In the genomic region with DNA sequence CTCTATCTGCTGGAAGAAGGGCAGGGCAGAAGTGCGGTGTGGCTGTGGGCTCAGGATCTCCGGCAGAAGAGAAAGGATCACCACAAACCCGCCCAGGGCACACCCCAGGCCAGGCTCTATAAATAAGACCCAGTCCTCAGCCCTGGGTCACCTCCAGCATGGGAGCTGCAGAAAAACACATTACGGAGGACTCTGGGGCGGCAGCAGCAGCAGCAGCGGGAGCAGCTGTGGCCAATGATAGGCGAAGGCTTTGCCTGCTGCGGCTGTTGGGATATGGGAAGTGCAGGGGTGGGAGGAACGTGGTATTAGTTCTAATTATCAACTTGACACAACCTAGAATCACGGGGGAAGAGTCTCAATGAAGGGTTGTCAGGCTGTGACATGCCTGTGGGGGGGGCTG, we compare ENCODE assay signal across 13 mouse cellular contexts. TPM values are rescaled to one million over a fixed set of nuclear protein-coding genes. Genes with fewer than 3 reads are reported as not detected.
DNase-seq lines count a peak whose midpoint lies in the region; ATAC-seq and TF ChIP-seq lines count a peak whose summit lies in the region.
"Had no signal": no experiment of that assay in that cellular context is flagged by ENCODE, and none has a peak within 500 bp of the region (broad histone marks: within the 10 kb centered on the region; RNA-seq: fewer than 3 reads in every experiment).

No protein-coding gene starts in this region.

- no peak for TF ChIP-seq CTCF in lung, adult 2 months (IDR thresholded peaks at IDR 0.05; ENCODE audit: insufficient read depth, low read length)

- no peaks in the 10 kb centered on the region for H3K9me3 ChIP-seq in midbrain, embryonic 12.5 days
- no peaks in the 10 kb centered on the region for H3K9me3 ChIP-seq in midbrain, embryonic 10.5 days (replicated peaks)
- no peaks in the 10 kb centered on the region for H3K9me3 ChIP-seq in neural tube, embryonic 14.5 days (ENCODE audit: control insufficient read depth, low read length)
- H3K9me3 ChIP-seq: limb, embryonic 13.5 days had no signal

- 51% methylated on average over 10 of the region's 10 CpGs for WGBS in midbrain, embryonic 12.5 days
- 52% methylated on average over 10 of the region's 10 CpGs for WGBS in midbrain, embryonic 10.5 days
- WGBS in neural tube, embryonic 14.5 days: 39% methylated on average over 10 of the region's 10 CpGs
- 27% methylated on average over 10 of the region's 10 CpGs for WGBS in lung, adult 2 months

- no peak overlapping the region for H3K9ac ChIP-seq in midbrain, embryonic 12.5 days (replicated peaks)
- peak overlapping the region; percentile 28; the same call in 1 of the 2 replicates for H3K9ac ChIP-seq in neural tube, embryonic 14.5 days (replicated peaks; ENCODE audit: low read depth, low read length)
- H3K9ac ChIP-seq: limb, embryonic 13.5 days had no signal

- no peak overlapping the region for H3K4me3 ChIP-seq in midbrain, embryonic 12.5 days
- no peak overlapping the region for H3K4me3 ChIP-seq in midbrain, embryonic 10.5 days
- H3K4me3 ChIP-seq in neural tube, embryonic 14.5 days (ENCODE audit: low read depth, low read length): no peak overlapping the region
- no peak overlapping the region for H3K4me3 ChIP-seq in lung, adult 2 months (replicated peaks; ENCODE audit: extremely low read depth, low read depth, low read length)
- H3K4me3 ChIP-seq: limb, embryonic 13.5 days had no signal

- TF ChIP-seq POLR2A in lung, adult 2 months (IDR thresholded peaks at IDR 0.05; ENCODE audit: borderline replicate concordance, extremely low read depth, low read depth, low read length): no peak

- H3K27me3 ChIP-seq in midbrain, embryonic 12.5 days: peaks cover 17% of the 10 kb centered on the region
- H3K27me3 ChIP-seq in midbrain, embryonic 10.5 days (ENCODE audit: low read depth, poor library complexity, severe bottlenecking): peaks cover 17% of the 10 kb centered on the region
- H3K27me3 ChIP-seq in neural tube, embryonic 14.5 days (ENCODE audit: control insufficient read depth, insufficient read depth, low read length): no peaks in the 10 kb centered on the region

- intact Hi-C loops in heart, postnatal 10 days (cut with DNase I): loop anchor here (10.0 kb wide), 1 partner anchor 135 kb away; no protein-coding TSS in a partner anchor

- peaks cover 9% of the 10 kb centered on the region for H3K36me3 ChIP-seq in midbrain, embryonic 12.5 days
- H3K36me3 ChIP-seq in midbrain, embryonic 10.5 days: peaks cover 3% of the 10 kb centered on the region; the same call in 1 of the 2 replicates
- H3K36me3 ChIP-seq in neural tube, embryonic 14.5 days (ENCODE audit: control insufficient read depth, insufficient read depth, low read length): no peaks in the 10 kb centered on the region; the same call in 1 of the 2 replicates
- H3K36me3 ChIP-seq: limb, embryonic 13.5 days had no signal

- no peak for ATAC-seq in midbrain, embryonic 12.5 days (ENCODE audit: low FRiP score, low read depth)
- peak; percentile 47; the same call in 1 of the 2 replicates for ATAC-seq in neural tube, embryonic 14.5 days (ENCODE audit: low read depth)

- peak; percentile 25 for DNase-seq in cerebellum, adult 11-12 months
- no peak for DNase-seq in cerebellum, adult 18-20 months
- DNase-seq in midbrain, embryonic 10.5 days (ENCODE audit: low spot score): no peak
- peak; percentile 44 to 48 for DNase-seq in heart, postnatal 10 days
- DNase-seq in lung, adult 2 months: no peak
- DNase-seq in urinary bladder, postnatal 10 days (ENCODE audit: low spot score): no peak
- DNase-seq: lung, postnatal 10 days had no signal

- no peak overlapping the region for H3K27ac ChIP-seq in midbrain, embryonic 12.5 days (replicated peaks)
- H3K27ac ChIP-seq in midbrain, embryonic 10.5 days (replicated peaks): no peak overlapping the region
- H3K27ac ChIP-seq in neural tube, embryonic 14.5 days (ENCODE audit: low read depth, low read length): peak overlapping the region; percentile 28; the same call in 1 of the 2 replicates
- H3K27ac ChIP-seq: limb, embryonic 13.5 days had no signal

- H3K4me1 ChIP-seq in midbrain, embryonic 12.5 days: no peaks in the 10 kb centered on the region
- peaks cover 10% of the 10 kb centered on the region; the same call in 1 of the 2 replicates for H3K4me1 ChIP-seq in midbrain, embryonic 10.5 days
- H3K4me1 ChIP-seq in neural tube, embryonic 14.5 days (ENCODE audit: control insufficient read depth, insufficient read depth, low read length): no peaks in the 10 kb centered on the region
- H3K4me1 ChIP-seq in lung, adult 2 months (ENCODE audit: control insufficient read depth, insufficient read depth, low read length): peaks cover 4% of the 10 kb centered on the region; the same call in 1 of the 2 replicates
- H3K4me1 ChIP-seq: limb, embryonic 13.5 days had no signal

- H3K4me2 ChIP-seq in midbrain, embryonic 12.5 days (replicated peaks): 0 out of 2 replicates have a peak overlapping the region, but pooled peaks have one; percentile 14
- H3K4me2 ChIP-seq in neural tube, embryonic 14.5 days (ENCODE audit: low read depth, low read length): peak overlapping the region; percentile 27; the same call in 1 of the 2 replicates
- H3K4me2 ChIP-seq: limb, embryonic 13.5 days had no signal

RNA-seq across cellular contexts. Expression of a gene that starts 13.0 kb away (rescaled TPM):
- polyA plus RNA-seq in midbrain, embryonic 12.5 days (2016; fragmentation: Nextera tagmentation; extraction: Ambion mirVana): 11.2 and 13.0 TPM in 2 replicates
- 9.8 and 11.2 TPM in 2 replicates for polyA plus RNA-seq in midbrain, embryonic 10.5 days (2016; fragmentation: Nextera tagmentation; extraction: Ambion mirVana)
- total RNA-seq in heart, postnatal 10 days (2021): 100 to 1,000 TPM in 1 of 2 experiments, 10 to 100 TPM in 1; 79.2 to 103 TPM
- polyA plus RNA-seq in neural tube, embryonic 14.5 days (2014; fragmentation: Nextera tagmentation; extraction: Ambion mirVana): 16.2 and 18.8 TPM in 2 replicates
- 20.4 and 24.1 TPM in 2 replicates for polyA plus RNA-seq in lung, adult 2 months (2012; rRNA removed)

RNA-seq across cellular contexts. Expression of a gene that starts 21.1 kb away (rescaled TPM):
- 62.6 and 63.4 TPM in 2 replicates for polyA plus RNA-seq in midbrain, embryonic 12.5 days (2016; fragmentation: Nextera tagmentation; extraction: Ambion mirVana)
- polyA plus RNA-seq in midbrain, embryonic 10.5 days (2016; fragmentation: Nextera tagmentation; extraction: Ambion mirVana): 20.0 and 30.2 TPM in 2 replicates
- total RNA-seq in heart, postnatal 10 days (2021): not detected
- polyA plus RNA-seq in neural tube, embryonic 14.5 days (2014; fragmentation: Nextera tagmentation; extraction: Ambion mirVana): 115 and 129 TPM in 2 replicates
- polyA plus RNA-seq in lung, adult 2 months (2012; rRNA removed): 0.19 and 0.22 TPM in 2 replicates

RNA-seq across cellular contexts. Expression of a gene that starts 32.7 kb away (rescaled TPM):
- polyA plus RNA-seq in midbrain, embryonic 12.5 days (2016; fragmentation: Nextera tagmentation; extraction: Ambion mirVana): not detected in 2 replicates
- polyA plus RNA-seq in midbrain, embryonic 10.5 days (2016; fragmentation: Nextera tagmentation; extraction: Ambion mirVana): not detected in 2 replicates
- not detected for total RNA-seq in heart, postnatal 10 days (2021)
- 0.19 TPM in 1 of 2 replicates, not detected in the other for polyA plus RNA-seq in neural tube, embryonic 14.5 days (2014; fragmentation: Nextera tagmentation; extraction: Ambion mirVana)
- not detected in 2 replicates for polyA plus RNA-seq in lung, adult 2 months (2012; rRNA removed)
- polyA plus RNA-seq: embryonic facial prominence, embryonic 11.5 days; gonadal fat pad, adult 2 months; limb, embryonic 13.5 days; stomach, embryonic 16.5 days had no signal

RNA-seq across cellular contexts. Expression of a gene that starts 34.9 kb away (rescaled TPM):
- 77.3 and 82.3 TPM in 2 replicates for polyA plus RNA-seq in midbrain, embryonic 12.5 days (2016; fragmentation: Nextera tagmentation; extraction: Ambion mirVana)
- polyA plus RNA-seq in midbrain, embryonic 10.5 days (2016; fragmentation: Nextera tagmentation; extraction: Ambion mirVana): 92.7 and 99.9 TPM in 2 replicates
- 10 to 100 TPM; 21.3 to 24.4 TPM for total RNA-seq in heart, postnatal 10 days (2021)
- 78.9 and 79.3 TPM in 2 replicates for polyA plus RNA-seq in neural tube, embryonic 14.5 days (2014; fragmentation: Nextera tagmentation; extraction: Ambion mirVana)
- 9.2 and 17.2 TPM in 2 replicates for polyA plus RNA-seq in lung, adult 2 months (2012; rRNA removed)

RNA-seq across cellular contexts. Expression of a gene that starts 47.2 kb away (rescaled TPM):
- not detected in 2 replicates for polyA plus RNA-seq in midbrain, embryonic 12.5 days (2016; fragmentation: Nextera tagmentation; extraction: Ambion mirVana)
- 0.02 TPM in 1 of 2 replicates, not detected in the other for polyA plus RNA-seq in midbrain, embryonic 10.5 days (2016; fragmentation: Nextera tagmentation; extraction: Ambion mirVana)
- not detected for total RNA-seq in heart, postnatal 10 days (2021)
- not detected in 2 replicates for polyA plus RNA-seq in neural tube, embryonic 14.5 days (2014; fragmentation: Nextera tagmentation; extraction: Ambion mirVana)
- 0.67 and 2.3 TPM in 2 replicates for polyA plus RNA-seq in lung, adult 2 months (2012; rRNA removed)
- polyA plus RNA-seq: embryonic facial prominence, embryonic 11.5 days; limb, embryonic 13.5 days had no signal

Comparison
In these comparisons a context has a peak if more than half of its experiments do, and no peak if none do; other contexts are left out.
1. DNase-seq: peak in cerebellum, adult 11-12 months (single experiment) and heart, postnatal 10 days (2 of 2); none in cerebellum, adult 18-20 months (0 of 2), midbrain, embryonic 10.5 days (single experiment), lung, adult 2 months (single experiment) and urinary bladder, postnatal 10 days (single experiment).
2. RNA of a gene that starts 21.1 kb away (polyA plus RNA-seq): 115 to 129 TPM in neural tube, embryonic 14.5 days, 62.6 to 63.4 TPM in midbrain, embryonic 12.5 days and 20.0 to 30.2 TPM in midbrain, embryonic 10.5 days; 0.19 to 0.22 TPM in lung, adult 2 months; every median in the first group is over 10 times any median in the second.